Mouse (Mus musculus) thymus, postnatal 4 days (tissue): ENCODE measurements around the gene Mrnip.
A peak's percentile ranks its signal among the peaks of the same experiment; 100 is the strongest.

Experiments
- DNase-seq: peaks from one replicate; pipeline ENCODE4 v3.0.0; 2021

Mrnip gene

GRCm38 (mm10) chr11:50206037-50206436, 31.8 kb downstream of the Mrnip start:
- DNase-seq = no peak

GRCm38 (mm10) chr11:50207344-50207743, 33.1 kb downstream of the Mrnip start:
- no peak for DNase-seq

DNA sequence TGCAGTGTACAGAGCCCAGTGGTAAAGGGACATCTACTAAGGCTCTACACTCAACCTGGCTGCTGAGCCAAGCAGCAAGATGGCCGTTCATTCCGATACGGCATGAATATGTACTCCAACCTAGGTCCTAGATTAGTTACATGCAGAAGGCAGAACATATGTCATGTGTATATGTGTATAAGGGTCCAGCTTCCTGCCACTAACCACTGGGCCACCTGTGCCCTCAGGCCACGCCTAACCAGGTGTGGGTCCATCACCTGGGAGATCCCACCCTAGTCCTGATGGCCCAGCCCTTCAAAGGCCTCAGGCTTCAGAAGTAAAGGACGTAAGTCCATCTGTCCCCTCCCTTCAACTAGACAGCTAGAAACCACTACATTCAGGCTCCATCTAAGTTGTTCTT, 33.8 kb downstream of the Mrnip start:
- DNase-seq = no peak

- peak; percentile 94 for DNase-seq
Measured at GRCm38 (mm10) chr11:50210101-50210504, 35.9 kb downstream of the Mrnip start.

- peak; percentile 87 for DNase-seq
Measured at GRCm38 (mm10) chr11:50210505-50211151, 36.4 kb downstream of the Mrnip start, which contains the start of the genes Sqstm1 and Mgat4b. TSS of gene Sqstm1 (minus strand) at chr11:50210827. TSS of gene Mgat4b (plus strand) at chr11:50210890.

- DNase-seq = no peak
Measured at GRCm38 (mm10) chr11:50211322-50212059, 37.2 kb downstream of the Mrnip start.

GRCm38 (mm10) chr11:50212060-50212739, 38.0 kb downstream of the Mrnip start:
- no peak for DNase-seq

DNA sequence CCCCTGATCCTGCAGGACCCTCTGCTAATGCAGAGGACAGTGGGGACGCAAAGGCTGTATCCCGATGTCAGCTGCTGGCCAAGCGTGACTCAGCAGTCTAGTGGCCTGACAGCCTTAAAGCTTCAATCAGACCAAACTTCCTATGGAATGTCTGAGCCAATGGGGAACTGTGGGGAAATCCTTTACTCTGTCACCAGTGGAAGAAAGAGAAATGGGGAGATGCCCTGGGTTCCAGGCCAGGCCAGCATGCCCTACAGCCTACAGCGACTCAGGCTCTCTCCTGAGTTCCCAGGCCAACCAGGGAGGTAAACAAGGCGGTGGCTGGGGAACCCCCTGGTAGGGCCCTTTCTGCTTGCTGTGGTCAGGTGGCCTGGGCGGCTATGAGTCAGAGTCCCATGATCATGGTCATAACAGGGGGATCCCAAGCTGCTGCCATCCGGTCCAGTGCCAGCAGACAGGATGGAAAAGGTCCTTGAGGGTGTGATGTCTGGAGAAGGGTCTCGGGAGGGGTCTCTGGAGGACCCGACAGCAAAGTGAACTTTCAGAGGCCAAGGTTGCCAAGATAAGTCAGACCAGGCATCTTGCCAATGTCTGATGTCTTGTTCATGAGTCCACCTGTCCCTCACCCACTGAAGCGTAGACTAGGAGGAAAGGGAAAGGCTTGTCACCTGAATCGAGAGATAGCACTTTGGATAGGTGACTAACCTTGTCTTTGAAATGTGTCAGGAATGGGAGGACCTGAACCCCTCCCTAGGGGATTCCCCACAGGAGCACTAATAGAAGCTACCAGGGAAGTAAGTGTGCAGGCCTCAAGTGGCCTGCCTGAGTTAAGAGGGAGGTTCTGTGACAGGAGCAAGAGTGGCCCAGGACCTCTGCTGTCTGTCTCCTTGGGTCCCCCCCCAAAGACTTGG, 38.9 kb downstream of the Mrnip start:
- DNase-seq = no peak

GRCm38 (mm10) chr11:50214631-50215030, 40.4 kb downstream of the Mrnip start:
- no peak for DNase-seq

GRCm38 (mm10) chr11:50215633-50216032, 41.4 kb downstream of the Mrnip start:
- no peak for DNase-seq

DNA sequence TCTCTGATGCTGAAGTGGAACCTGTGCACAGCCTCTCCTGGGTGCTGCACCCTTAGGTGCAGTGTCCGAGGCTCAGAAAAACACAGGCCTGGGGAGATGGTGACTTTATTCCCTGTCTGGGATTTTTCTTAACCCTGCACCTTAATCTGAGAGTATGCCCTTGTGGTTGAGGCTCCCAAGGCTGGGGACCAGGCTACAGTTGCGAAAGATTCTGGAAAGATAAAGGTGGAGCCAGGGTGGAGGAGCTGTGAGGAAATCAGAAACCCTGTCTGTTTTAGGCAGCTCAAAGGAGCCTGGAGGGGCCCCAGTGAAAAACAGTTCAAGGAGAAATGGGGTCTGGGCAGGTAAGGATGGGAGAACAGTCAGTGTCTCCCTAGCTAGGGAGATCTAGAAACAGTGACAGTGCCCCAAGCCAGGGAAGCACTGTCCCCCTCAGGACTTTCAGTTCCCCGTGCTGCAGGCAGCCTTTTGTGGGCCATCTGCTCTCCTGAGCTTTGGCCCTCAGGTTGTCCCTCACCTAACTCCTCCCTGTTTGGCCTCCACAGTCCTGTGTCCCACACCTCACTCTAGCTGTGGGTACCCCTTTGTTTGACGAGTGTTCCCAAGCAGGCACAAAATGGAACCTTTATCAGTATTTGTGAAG, 42.6 kb downstream of the Mrnip start:
- DNase-seq = no peak

DNA sequence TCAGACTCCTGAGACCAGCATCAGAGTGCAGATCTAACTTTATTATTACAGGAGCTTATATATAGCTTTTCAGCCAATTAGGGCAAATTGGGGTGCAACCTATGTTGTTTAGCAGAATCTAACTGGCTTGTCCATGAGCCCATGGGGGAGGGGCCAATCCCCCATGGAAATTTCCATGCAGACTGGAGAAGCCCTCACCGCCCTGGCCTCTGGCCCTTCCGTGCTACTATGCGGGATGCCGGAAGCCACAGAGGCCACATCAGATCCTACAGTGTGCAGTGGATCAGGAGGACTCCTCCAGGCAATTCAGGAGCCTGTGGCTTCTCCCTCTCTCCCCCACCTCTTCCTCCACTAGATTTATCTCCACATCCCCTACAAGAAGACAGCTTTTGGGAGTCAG, 43.6 kb downstream of the Mrnip start:
- DNase-seq = no peak

DNA sequence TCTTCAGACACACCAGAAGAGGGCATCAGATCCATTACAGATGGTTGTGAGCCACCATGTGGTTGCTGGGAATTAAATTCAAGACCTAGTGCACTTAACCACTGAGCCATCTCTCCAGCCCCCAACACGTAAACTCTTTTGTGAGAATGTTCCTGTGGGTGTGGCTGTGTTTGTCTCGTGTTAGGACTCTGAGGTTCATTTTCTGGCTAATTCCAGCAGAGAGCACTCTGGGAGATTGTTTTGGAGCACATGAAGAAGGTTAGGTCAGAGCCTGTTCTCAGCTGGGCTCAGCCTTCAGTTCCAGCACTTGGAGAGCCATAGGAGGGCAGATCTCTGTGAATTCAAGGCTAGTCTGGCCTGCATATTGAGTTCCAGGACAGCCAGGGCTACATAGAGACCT, 45.6 kb downstream of the Mrnip start:
- no peak for DNase-seq

DNA sequence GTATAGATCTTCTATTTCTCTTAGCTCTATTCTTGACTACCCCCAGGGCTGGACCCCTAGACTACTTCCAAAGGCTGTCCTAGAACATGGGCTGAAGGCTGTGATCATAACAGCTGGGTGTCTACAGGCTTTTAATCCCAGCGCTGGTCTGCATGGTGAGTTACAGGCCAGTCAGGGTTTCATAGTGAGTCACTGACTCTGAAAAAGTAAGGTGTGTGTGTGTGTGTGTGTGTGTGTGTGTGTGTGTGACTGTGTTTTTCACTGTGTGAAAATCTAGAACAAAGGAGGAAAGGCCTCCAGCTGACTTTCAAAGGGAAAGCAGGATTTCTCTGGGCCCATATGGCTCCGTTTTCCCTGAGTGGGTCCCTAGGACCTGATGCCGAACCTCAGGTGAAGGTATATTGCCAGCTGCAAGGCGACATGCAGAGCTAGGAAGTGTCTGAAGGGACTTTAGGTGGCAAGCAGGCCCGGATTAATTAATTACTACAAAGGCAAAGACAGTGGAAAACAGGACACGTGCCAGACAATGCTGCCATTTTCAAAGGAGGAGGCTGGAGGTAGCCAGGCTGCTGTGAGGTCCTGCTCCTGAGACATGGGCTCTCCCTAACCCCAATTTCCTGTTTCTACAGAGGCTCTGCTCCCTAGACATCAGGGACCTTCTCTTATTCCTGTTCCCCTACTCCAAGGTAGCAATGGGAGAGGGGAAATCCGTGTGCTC, 48.5 kb downstream of the Mrnip start:
- no peak for DNase-seq

GRCm38 (mm10) chr11:50223783-50224662, 49.8 kb downstream of the Mrnip start:
- DNase-seq = no peak

DNA sequence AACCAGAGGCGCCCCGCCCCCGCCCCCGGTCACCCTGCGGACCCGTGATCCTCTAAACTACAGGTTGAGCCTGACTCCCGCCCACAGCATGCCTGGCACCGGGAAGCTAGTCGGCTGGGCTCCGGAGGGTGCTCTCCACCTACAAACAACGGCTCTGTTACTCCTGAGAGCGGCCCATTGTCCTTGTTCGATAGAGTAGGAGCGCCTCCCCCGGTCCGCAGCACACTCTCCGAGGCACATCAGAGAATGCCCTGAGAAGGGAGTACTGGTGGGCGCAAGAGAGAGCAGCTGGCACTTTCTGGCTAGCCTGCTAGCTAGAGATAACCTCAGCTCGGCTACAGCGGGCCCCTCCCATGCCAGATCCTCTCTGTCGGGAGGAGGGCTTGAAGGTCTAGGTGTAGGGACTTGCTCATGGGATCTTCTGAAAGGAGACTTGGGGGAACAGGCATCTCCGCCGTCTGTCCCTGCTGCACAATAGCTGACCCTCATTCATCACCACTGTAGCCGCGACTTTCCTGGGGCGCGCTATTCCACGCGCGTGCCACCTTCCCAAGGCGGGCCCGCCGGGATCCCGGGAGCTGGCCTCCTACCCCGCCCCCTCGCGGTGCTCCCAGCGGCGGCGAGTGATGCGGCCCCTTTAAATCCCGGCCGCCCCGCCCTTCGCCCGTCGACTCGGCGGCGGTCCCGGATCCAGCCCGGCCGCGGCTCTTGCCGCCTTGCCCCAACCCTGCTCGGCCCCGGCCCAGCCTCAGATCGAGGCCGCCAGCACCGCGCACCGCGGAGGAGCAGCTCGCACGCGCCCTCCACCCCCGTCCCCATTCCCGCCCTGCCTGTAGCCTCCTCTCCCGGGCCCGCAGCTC, 50.7 kb downstream of the Mrnip start:
- DNase-seq = peak; percentile 78

- DNase-seq = peak; percentile 68
Measured at GRCm38 (mm10) chr11:50225611-50226378, 51.6 kb downstream of the Mrnip start.

DNA sequence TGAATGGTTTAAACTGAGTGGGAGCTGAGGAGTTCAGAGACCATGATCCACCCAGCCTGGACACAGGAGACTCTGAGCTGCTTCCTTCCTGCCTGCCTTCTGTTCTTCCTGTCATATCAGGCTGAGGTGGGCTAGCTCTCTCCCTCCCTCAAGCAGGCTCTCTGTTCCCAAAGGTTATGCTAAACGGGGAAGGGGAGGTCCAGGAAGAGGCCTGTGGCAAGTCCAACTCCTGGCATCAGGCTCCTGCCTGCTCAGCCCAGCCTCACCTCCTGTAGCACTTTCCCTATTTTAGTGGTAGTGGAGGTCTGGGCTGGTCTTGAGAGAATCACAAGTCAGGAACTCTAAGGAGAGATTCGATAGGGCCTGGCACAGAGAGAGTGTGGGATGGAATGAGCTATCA, 52.2 kb downstream of the Mrnip start:
- no peak for DNase-seq

- DNase-seq = no peak
Measured at GRCm38 (mm10) chr11:50227226-50227625, 53.0 kb downstream of the Mrnip start.
